Mouse (Mus musculus) forebrain, embryonic 11.5 days (tissue): ENCODE data around the gene Patz1. TPM values are rescaled to one million over a fixed set of nuclear protein-coding genes. Genes with fewer than 3 reads are reported as not detected.

Source experiments
- ATAC-seq: fragments of 200-750 bp; cut with Nextera tagmentation; replicated peaks from 2 replicates; pipeline ENCODE4 v1.8.0; 2017; ENCODE audit warnings: moderate TSS enrichment; ENCODE audit not compliant: low FRiP score
- DNase-seq: peaks from one replicate; pipeline ENCODE4 v3.0.0-alpha.2; 2017; ENCODE audit warnings: low spot score
- H3K27ac ChIP-seq: fragments of 300-500 bp; sonication (generic); 2 replicates; pipeline ENCODE4 v1.5.1; 2014; ENCODE audit warnings: low read depth, low read length
- H3K27me3 ChIP-seq: fragments of 300-500 bp; sonication (generic); 2 replicates; pipeline ENCODE4 v1.6.1; 2014; ENCODE audit warnings: mild to moderate bottlenecking, low read length, mixed read lengths; ENCODE audit not compliant: control insufficient read depth, insufficient read depth
- H3K36me3 ChIP-seq: fragments of 300-500 bp; sonication (generic); 2 replicates; pipeline ENCODE4 v1.6.1; 2014; ENCODE audit warnings: mild to moderate bottlenecking, low read length, moderate library complexity, mixed read lengths; ENCODE audit not compliant: control insufficient read depth, insufficient read depth
- H3K4me1 ChIP-seq: fragments of 300-500 bp; sonication (generic); replicated peaks from 2 replicates; pipeline ENCODE4 v1.6.1; 2014; ENCODE audit warnings: low read length, mixed read lengths; ENCODE audit not compliant: control insufficient read depth, insufficient read depth
- H3K4me2 ChIP-seq: fragments of 300-500 bp; sonication (generic); 2 replicates; pipeline ENCODE4 v1.6.1; 2014; ENCODE audit warnings: low read depth, mild to moderate bottlenecking, low read length, moderate library complexity, mixed read lengths; ENCODE audit not compliant: severe bottlenecking
- H3K4me3 ChIP-seq: fragments of 300-500 bp; sonication (generic); 2 replicates; pipeline ENCODE4 v1.5.1; 2014; ENCODE audit warnings: low read depth, low read length
- H3K9ac ChIP-seq: fragments of 300-500 bp; sonication (generic); 2 replicates; pipeline ENCODE4 v1.6.1; 2014; ENCODE audit warnings: low read length
- H3K9me3 ChIP-seq: fragments of 300-500 bp; sonication (generic); 2 replicates; pipeline ENCODE4 v1.6.1; 2016; ENCODE audit warnings: low read length, mixed read lengths; ENCODE audit not compliant: control insufficient read depth
- WGBS: fragments of 180-500 bp; shearing (Covaris S2); extraction: QIAGEN DNeasy Blood & Tissue Kit; methylation state at CpG from one replicate; pipeline ENCODE4 v1.1.7; 2014; 5-methylcytosine and 5-hydroxymethylcytosine counted together
- polyA plus RNA-seq: library from polyadenylated mRNA; unstranded; fragments of >200 nt; fragmentation: Nextera tagmentation; extraction: Ambion mirVana; gene quantifications from 2 replicates; pipeline ENCODE4 v1.2.1, GENCODE M21; 2014

The Patz1 gene
- polyA plus RNA-seq, 1 experiment from 2014 or later, result 130 TPM

GRCm38 (mm10) chr11:3330566-3330965 is 41.9 kb downstream of the Patz1 start:
- ATAC-seq (no peak), DNase-seq (peak; percentile 77)
- H3K4me2 ChIP-seq, result peak overlapping the region; percentile 98
- no peaks in the 10 kb centered on the region for H3K9me3 ChIP-seq
- peaks cover 11% of the 10 kb centered on the region; the same call in 1 of the 2 replicates for H3K4me1 ChIP-seq
- peak overlapping the region; percentile 64 for H3K9ac ChIP-seq
- H3K27ac ChIP-seq, result no peak overlapping the region
- H3K27me3 ChIP-seq, result no peaks in the 10 kb centered on the region
- WGBS, result 1% methylated on average over 9 of the region's 9 CpGs
- no peaks in the 10 kb centered on the region for H3K36me3 ChIP-seq
- H3K4me3 ChIP-seq, result peak overlapping the region; percentile 39

- DNase-seq (no peak), ATAC-seq (no peak)
- Histone ChIP-seq H3K9ac (peak overlapping the region; percentile 64), H3K9me3 (no peaks in the 10 kb centered on the region), H3K27me3 (no peaks in the 10 kb centered on the region), H3K27ac (no peak overlapping the region), H3K4me1 (peaks cover 11% of the 10 kb centered on the region; the same call in 1 of the 2 replicates), H3K4me3 (peak overlapping the region; percentile 39), H3K36me3 (no peaks in the 10 kb centered on the region), H3K4me2 (peak overlapping the region; percentile 98)
- WGBS, result 2% methylated on average over 14 of the region's 14 CpGs
These were observed 42.5 kb downstream of the Patz1 start for GRCm38 (mm10) chr11:3330991-3331750.

- Histone ChIP-seq H3K27me3 (no peaks in the 10 kb centered on the region), H3K4me3 (peak overlapping the region; percentile 39), H3K9me3 (no peaks in the 10 kb centered on the region), H3K4me2 (peak overlapping the region; percentile 98), H3K4me1 (peaks cover 11% of the 10 kb centered on the region), H3K9ac (peak overlapping the region; percentile 48), H3K36me3 (no peaks in the 10 kb centered on the region), H3K27ac (0 out of 2 replicates have a peak overlapping the region, but pooled peaks have one; percentile 15)
- peak; percentile 96 for DNase-seq
- under 1% methylated on average over 67 of the region's 75 CpGs for WGBS
- ATAC-seq, result peak; percentile 98
These were observed 43.3 kb downstream of the Patz1 start for GRCm38 (mm10) chr11:3331756-3332642.

- Histone ChIP-seq H3K9ac (no peak overlapping the region), H3K27me3 (no peaks in the 10 kb centered on the region), H3K9me3 (no peaks in the 10 kb centered on the region), H3K4me2 (no peak overlapping the region), H3K36me3 (no peaks in the 10 kb centered on the region), H3K4me3 (no peak overlapping the region), H3K4me1 (peaks cover 19% of the 10 kb centered on the region), H3K27ac (no peak overlapping the region)
- 89% methylated on average over 11 of the region's 11 CpGs for WGBS
- ATAC-seq, result no peak
- no peak for DNase-seq
These were observed 44.5 kb downstream of the Patz1 start for GRCm38 (mm10) chr11:3333111-3333695.

GRCm38 (mm10) chr11:3334141-3334710 is 45.6 kb downstream of the Patz1 start:
- no peak overlapping the region for H3K9ac ChIP-seq
- H3K4me1 ChIP-seq, result peaks cover 19% of the 10 kb centered on the region
- H3K4me2 ChIP-seq, result no peak overlapping the region
- ATAC-seq (no peak), DNase-seq (no peak)
- H3K4me3 ChIP-seq, result no peak overlapping the region
- H3K36me3 ChIP-seq, result no peaks in the 10 kb centered on the region
- no peak overlapping the region for H3K27ac ChIP-seq
- no peaks in the 10 kb centered on the region for H3K27me3 ChIP-seq
- no peaks in the 10 kb centered on the region for H3K9me3 ChIP-seq
- 91% methylated on average over 11 of the region's 11 CpGs for WGBS

- 53% methylated on average over 9 of the region's 9 CpGs for WGBS
- peaks cover 19% of the 10 kb centered on the region for H3K4me1 ChIP-seq
- no peak for ATAC-seq
These were observed 46.1 kb downstream of the Patz1 start for GRCm38 (mm10) chr11:3334711-3335316.

GRCm38 (mm10) chr11:3335651-3336216 is 47.1 kb downstream of the Patz1 start:
- H3K9ac ChIP-seq, result no peak overlapping the region
- no peaks in the 10 kb centered on the region for H3K9me3 ChIP-seq
- peaks cover 15% of the 10 kb centered on the region for H3K4me1 ChIP-seq
- H3K36me3 ChIP-seq, result no peaks in the 10 kb centered on the region
- no peaks in the 10 kb centered on the region for H3K27me3 ChIP-seq
- WGBS, result 54% methylated on average over 11 of the region's 11 CpGs
- no peak overlapping the region for H3K4me2 ChIP-seq
- no peak for DNase-seq
- ATAC-seq, result no peak
- H3K4me3 ChIP-seq, result no peak overlapping the region
- no peak overlapping the region for H3K27ac ChIP-seq

More at GRCm38 (mm10) chr11:3334711-3335316, 46.1 kb downstream of the Patz1 start:
- no peak overlapping the region for H3K9ac ChIP-seq
- H3K9me3 ChIP-seq, result no peaks in the 10 kb centered on the region
- no peak for DNase-seq
- H3K36me3 ChIP-seq, result no peaks in the 10 kb centered on the region
- H3K27ac ChIP-seq, result no peak overlapping the region
- H3K4me2 ChIP-seq, result no peak overlapping the region
- no peaks in the 10 kb centered on the region for H3K27me3 ChIP-seq
- H3K4me3 ChIP-seq, result no peak overlapping the region
